Mouse (Mus musculus): ENCODE data around the gene Gm10643.

Gm10643 gene

GRCm38 (mm10) chr8:84065037-84065436, at the start of gene Gm10643:
Gene Gm10643 (minus strand): TSS chr8:84065137.
- no peak for DNase-seq (ENCODE audit: low read depth, low spot score)

- no peak for DNase-seq (ENCODE audit: low read depth, low spot score)
Measured at GRCm38 (mm10) chr8:84106216-84107040, 41.5 kb upstream of the Gm10643 start.

GRCm38 (mm10) chr8:84105676-84106075, 40.7 kb upstream of the Gm10643 start:
- no peak for DNase-seq (ENCODE audit: low read depth, low spot score)

- peak; percentile 100 for DNase-seq (ENCODE audit: low read depth, low spot score)
Measured at GRCm38 (mm10) chr8:84104697-84105609, 40.0 kb upstream of the Gm10643 start, which contains the start of gene Dcaf15. Gene Dcaf15 (minus strand): TSS chr8:84104768.

GRCm38 (mm10) chr8:84104221-84104620, 39.3 kb upstream of the Gm10643 start:
- peak; percentile 95 for DNase-seq (ENCODE audit: low read depth, low spot score)

GRCm38 (mm10) chr8:84103601-84104000, 38.7 kb upstream of the Gm10643 start:
- no peak for DNase-seq (ENCODE audit: low read depth, low spot score)

- DNase-seq (ENCODE audit: low read depth, low spot score): no peak
Measured at GRCm38 (mm10) chr8:84101476-84102270, 36.7 kb upstream of the Gm10643 start.

GRCm38 (mm10) chr8:84098376-84098775, 33.4 kb upstream of the Gm10643 start:
- no peak for DNase-seq (ENCODE audit: low read depth, low spot score)

GRCm38 (mm10) chr8:84096061-84096460, 31.1 kb upstream of the Gm10643 start:
- DNase-seq (ENCODE audit: low read depth, low spot score): no peak

- no peak for DNase-seq (ENCODE audit: low read depth, low spot score)
Measured at GRCm38 (mm10) chr8:84090585-84090984, 25.6 kb upstream of the Gm10643 start.

GRCm38 (mm10) chr8:84089277-84089676, 24.3 kb upstream of the Gm10643 start:
- no peak for DNase-seq (ENCODE audit: low read depth, low spot score)

- no peak for DNase-seq (ENCODE audit: low read depth, low spot score)
Measured at GRCm38 (mm10) chr8:84087821-84088220, 22.9 kb upstream of the Gm10643 start.

- DNase-seq (ENCODE audit: low read depth, low spot score): no peak
Measured at GRCm38 (mm10) chr8:84087156-84087555, 22.2 kb upstream of the Gm10643 start.

- DNase-seq (ENCODE audit: low read depth, low spot score): peak; percentile 49
Measured at GRCm38 (mm10) chr8:84084341-84085115, 19.6 kb upstream of the Gm10643 start.

- DNase-seq (ENCODE audit: low read depth, low spot score): peak; percentile 78
Measured at GRCm38 (mm10) chr8:84083829-84084241, 18.9 kb upstream of the Gm10643 start.

GRCm38 (mm10) chr8:84079206-84079605, 14.3 kb upstream of the Gm10643 start:
- DNase-seq (ENCODE audit: low read depth, low spot score): no peak

- no peak for DNase-seq (ENCODE audit: low read depth, low spot score)
Measured at GRCm38 (mm10) chr8:84076849-84077248, 11.9 kb upstream of the Gm10643 start.

GRCm38 (mm10) chr8:84076412-84076811, 11.5 kb upstream of the Gm10643 start:
- no peak for DNase-seq (ENCODE audit: low read depth, low spot score)

- DNase-seq (ENCODE audit: low read depth, low spot score): no peak
Measured at GRCm38 (mm10) chr8:84073230-84073976, 8.5 kb upstream of the Gm10643 start.

GRCm38 (mm10) chr8:84072321-84072720, 7.4 kb upstream of the Gm10643 start:
- DNase-seq (ENCODE audit: low read depth, low spot score): no peak
